23 mouse cellular contexts compared by ENCODE assay signal in the genomic region with DNA sequence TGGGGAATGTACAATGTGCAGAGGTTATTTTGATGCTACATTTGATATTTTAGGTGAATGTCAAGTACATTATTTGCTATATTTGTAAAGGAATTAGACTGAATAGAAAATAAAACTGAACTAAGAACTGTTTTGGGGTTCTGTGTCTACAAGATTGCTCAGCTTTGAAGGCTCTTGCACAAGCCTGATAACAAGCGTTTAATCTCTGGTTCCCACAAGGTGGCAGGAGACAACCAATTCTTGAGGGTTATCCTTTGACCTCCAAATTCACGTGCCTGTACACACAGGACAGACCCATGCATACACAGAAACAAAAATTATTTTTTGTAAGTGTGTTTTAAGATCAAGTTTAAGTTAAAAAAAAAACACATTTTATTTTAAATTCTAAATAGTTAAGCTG. TPM values are rescaled to one million over a fixed set of nuclear protein-coding genes. Genes with fewer than 3 reads are reported as not detected.
A peak's percentile ranks its signal among the peaks of the same experiment; 100 is the strongest.
DNase-seq lines count a peak whose midpoint lies in the region; ATAC-seq and TF ChIP-seq lines count a peak whose summit lies in the region.
"Had no signal": no experiment of that assay in that cellular context is flagged by ENCODE, and none has a peak within 500 bp of the region (broad histone marks: within the 10 kb centered on the region; RNA-seq: fewer than 3 reads in every experiment).

No protein-coding gene starts in this region.

- WGBS in kidney, postnatal 0 days = 66% methylated on average over 2 of the region's 2 CpGs
- 31% methylated on average over 2 of the region's 2 CpGs for WGBS in liver, postnatal 0 days (ENCODE audit: insufficient replicate concordance)
- WGBS in kidney, embryonic 14.5 days = 69% methylated on average over 2 of the region's 2 CpGs

- intact Hi-C loops in heart, postnatal 14 days (cut with DNase I) = no loop called here

- peak; percentile 34; the same call in 1 of the 2 replicates for TF ChIP-seq CTCF in kidney, postnatal 0 days (IDR thresholded peaks at IDR 0.05; ENCODE audit: low read depth)
- no peak for TF ChIP-seq CTCF in G1E (IDR thresholded peaks at IDR 0.05; ENCODE audit: low read depth, low read length)
- peak; percentile 33 for TF ChIP-seq CTCF in liver, postnatal 0 days (IDR thresholded peaks at IDR 0.05; ENCODE audit: low read depth)

- H3K36me3 ChIP-seq in kidney, postnatal 0 days (ENCODE audit: insufficient read depth, low read length) = peaks cover 63% of the 10 kb centered on the region
- H3K36me3 ChIP-seq in G1E (replicated peaks) = peaks cover 90% of the 10 kb centered on the region
- H3K36me3 ChIP-seq in liver, postnatal 0 days (replicated peaks; ENCODE audit: insufficient read depth, low read length) = peaks cover 69% of the 10 kb centered on the region
- H3K36me3 ChIP-seq in kidney, embryonic 14.5 days (ENCODE audit: control insufficient read depth, insufficient read depth, low read length) = peaks cover 82% of the 10 kb centered on the region

- H3K27me3 ChIP-seq in kidney, postnatal 0 days (ENCODE audit: insufficient read depth, low read length) = no peaks in the 10 kb centered on the region
- H3K27me3 ChIP-seq in G1E (ENCODE audit: insufficient read depth, low read length) = no peaks in the 10 kb centered on the region
- no peaks in the 10 kb centered on the region for H3K27me3 ChIP-seq in liver, postnatal 0 days (ENCODE audit: insufficient read depth, low read length)
- H3K27me3 ChIP-seq in kidney, embryonic 14.5 days (ENCODE audit: control insufficient read depth, insufficient read depth, low read length) = no peaks in the 10 kb centered on the region
- H3K27me3 ChIP-seq: heart, embryonic 15.5 days; kidney, embryonic 15.5 days; lung, embryonic 15.5 days; megakaryocyte, embryonic 14.5 days; neural tube, embryonic 13.5 days had no signal

- H3K4me1 ChIP-seq in kidney, postnatal 0 days (replicated peaks; ENCODE audit: insufficient read depth, low read length) = no peaks in the 10 kb centered on the region
- H3K4me1 ChIP-seq in G1E (ENCODE audit: insufficient read depth, low read depth, low read length) = peaks cover 8% of the 10 kb centered on the region; the same call in 1 of the 2 replicates
- no peaks in the 10 kb centered on the region for H3K4me1 ChIP-seq in liver, postnatal 0 days (ENCODE audit: insufficient read depth)
- no peaks in the 10 kb centered on the region for H3K4me1 ChIP-seq in kidney, embryonic 14.5 days (ENCODE audit: control insufficient read depth, insufficient read depth, low read length)
- H3K4me1 ChIP-seq: heart, embryonic 15.5 days; hindbrain, embryonic 10.5 days; kidney, embryonic 15.5 days; lung, embryonic 15.5 days; neural tube, embryonic 13.5 days had no signal

- H3K4me3 ChIP-seq in kidney, postnatal 0 days (replicated peaks; ENCODE audit: low read depth, low read length) = no peak overlapping the region
- H3K4me3 ChIP-seq in G1E (ENCODE audit: low read depth, low read length) = no peak overlapping the region
- H3K4me3 ChIP-seq in liver, postnatal 0 days (ENCODE audit: low read depth, low read length) = no peak overlapping the region
- H3K4me3 ChIP-seq in kidney, embryonic 14.5 days (ENCODE audit: low read length) = no peak overlapping the region
- H3K4me3 ChIP-seq: gastrocnemius, adult 2 months; heart, embryonic 15.5 days; hindbrain, embryonic 10.5 days; kidney, embryonic 15.5 days; left cerebral cortex, adult 2 months; lung, embryonic 15.5 days; megakaryocyte, embryonic 14.5 days; neural tube, embryonic 13.5 days had no signal

- no peaks in the 10 kb centered on the region for H3K9me3 ChIP-seq in kidney, postnatal 0 days (replicated peaks; ENCODE audit: low read length)
- no peaks in the 10 kb centered on the region for H3K9me3 ChIP-seq in G1E (replicated peaks)
- no peaks in the 10 kb centered on the region for H3K9me3 ChIP-seq in liver, postnatal 0 days (ENCODE audit: low read length)
- H3K9me3 ChIP-seq in kidney, embryonic 14.5 days (ENCODE audit: control insufficient read depth, low read length) = no peaks in the 10 kb centered on the region
- H3K9me3 ChIP-seq: heart, embryonic 15.5 days; hindbrain, embryonic 10.5 days; kidney, embryonic 15.5 days; lung, embryonic 15.5 days; megakaryocyte, embryonic 14.5 days; neural tube, embryonic 13.5 days had no signal

- H3K9ac ChIP-seq in kidney, postnatal 0 days (ENCODE audit: low read depth, low read length) = no peak overlapping the region
- H3K9ac ChIP-seq in liver, postnatal 0 days (replicated peaks) = 0 out of 2 replicates have a peak overlapping the region, but pooled peaks have one; percentile 6
- no peak overlapping the region for H3K9ac ChIP-seq in kidney, embryonic 14.5 days (ENCODE audit: low read depth, low read length)
- H3K9ac ChIP-seq: forebrain, postnatal 0 days; heart, embryonic 15.5 days; kidney, embryonic 15.5 days; lung, embryonic 15.5 days; neural tube, embryonic 13.5 days had no signal

- ATAC-seq in kidney, postnatal 0 days (replicated peaks; ENCODE audit: low FRiP score, low read depth) = no peak
- peak; percentile 57 for ATAC-seq in G1E (ENCODE audit: extremely low read depth, insufficient number of reproducible peaks, low FRiP score, poor library complexity, severe bottlenecking)
- ATAC-seq in common myeloid progenitor, adult 5-6 weeks (replicated peaks; ENCODE audit: low read depth, poor library complexity, severe bottlenecking) = peak; percentile 76
- ATAC-seq in liver, postnatal 0 days = peak; percentile 77
- no peak for ATAC-seq in kidney, embryonic 14.5 days (ENCODE audit: low FRiP score, low TSS enrichment)
- ATAC-seq: forebrain, postnatal 0 days; inflammation-experienced regulatory T-cells, adult 6 months had no signal

- no peak for DNase-seq in kidney, postnatal 0 days (ENCODE audit: low spot score)
- DNase-seq in kidney, postnatal 36 days = no peak
- no peak for DNase-seq in G1E (ENCODE audit: low spot score)
- no peak for DNase-seq in liver, postnatal 0 days
- DNase-seq in heart, postnatal 14 days = no peak
- DNase-seq: B cell, adult 2 months; cerebellum, adult 11 months; forebrain, postnatal 0 days; gastrocnemius, adult 2 months; heart, adult 18-20 months; right cerebral cortex, postnatal 25 days; thymus, postnatal 25 days had no signal

- peak; percentile 78; the same call in 1 of the 2 replicates for TF ChIP-seq EP300 in liver, postnatal 0 days (IDR thresholded peaks at IDR 0.05; ENCODE audit: low read depth)

- H3K27ac ChIP-seq in kidney, postnatal 0 days = no peak overlapping the region
- no peak overlapping the region for H3K27ac ChIP-seq in liver, postnatal 0 days (ENCODE audit: low read depth)
- no peak overlapping the region for H3K27ac ChIP-seq in kidney, embryonic 14.5 days (ENCODE audit: low read depth, low read length)
- H3K27ac ChIP-seq: gastrocnemius, adult 2 months; heart, embryonic 15.5 days; hindbrain, embryonic 10.5 days; kidney, embryonic 15.5 days; left cerebral cortex, adult 2 months; lung, embryonic 15.5 days; neural tube, embryonic 13.5 days had no signal

- H3K4me2 ChIP-seq in kidney, postnatal 0 days (ENCODE audit: low read length) = no peak overlapping the region
- no peak overlapping the region for H3K4me2 ChIP-seq in liver, postnatal 0 days (ENCODE audit: low read depth, low read length)
- no peak overlapping the region for H3K4me2 ChIP-seq in kidney, embryonic 14.5 days (replicated peaks; ENCODE audit: low read depth, low read length)
- H3K4me2 ChIP-seq: heart, embryonic 15.5 days; kidney, embryonic 15.5 days; lung, embryonic 15.5 days; neural tube, embryonic 13.5 days had no signal

RNA-seq across cellular contexts. Expression of gene Rnf20, which starts 8.1 kb away (rescaled TPM):
- polyA plus RNA-seq in kidney, postnatal 0 days (2015; fragmentation: Nextera tagmentation; extraction: Ambion mirVana) = 31.3 and 34.0 TPM in 2 replicates
- 95.7 and 111 TPM in 2 replicates for total RNA-seq in G1E (2014; fragmentation: Nextera tagmentation)
- total RNA-seq in G1E (2017) = 116 and 123 TPM in 2 replicates
- 33.6 and 35.2 TPM in 2 replicates for polyA plus RNA-seq in G1E (2012)
- 111 and 139 TPM in 2 replicates for total RNA-seq in common myeloid progenitor, adult 5-6 weeks (2017)
- polyA plus RNA-seq in liver, postnatal 0 days (2015; fragmentation: Nextera tagmentation; extraction: Ambion mirVana) = 9.4 and 11.8 TPM in 2 replicates
- 10 to 100 TPM; 36.9 to 37.1 TPM for total RNA-seq in heart, postnatal 14 days (2021)
- 39.1 and 61.1 TPM in 2 replicates for polyA plus RNA-seq in kidney, embryonic 14.5 days (2014; fragmentation: Nextera tagmentation; extraction: Ambion mirVana)

RNA-seq across cellular contexts. Expression of gene Ppp3r2, which starts 41.9 kb away (rescaled TPM):
- not detected in 2 replicates for polyA plus RNA-seq in kidney, postnatal 0 days (2015; fragmentation: Nextera tagmentation; extraction: Ambion mirVana)
- total RNA-seq in G1E (2014; fragmentation: Nextera tagmentation) (not detected in 2 replicates), G1E (2017) (0.05 and 0.06 TPM in 2 replicates)
- not detected in 2 replicates for polyA plus RNA-seq in G1E (2012)
- total RNA-seq in common myeloid progenitor, adult 5-6 weeks (2017) = not detected in 2 replicates
- polyA plus RNA-seq in liver, postnatal 0 days (2015; fragmentation: Nextera tagmentation; extraction: Ambion mirVana) = not detected in 2 replicates
- not detected for total RNA-seq in heart, postnatal 14 days (2021)
- polyA plus RNA-seq in kidney, embryonic 14.5 days (2014; fragmentation: Nextera tagmentation; extraction: Ambion mirVana) = not detected in 2 replicates
- total RNA-seq: gastrocnemius, adult 2 months; heart, adult 18-20 months had no signal
- polyA plus RNA-seq: embryonic facial prominence, embryonic 11.5 days; heart, embryonic 15.5 days; inflammation-experienced regulatory T-cells, adult 6 months; lung, embryonic 15.5 days had no signal

RNA-seq across cellular contexts. Expression of gene Tmem246, which starts 42.2 kb away (rescaled TPM):
- 29.6 and 30.1 TPM in 2 replicates for polyA plus RNA-seq in kidney, postnatal 0 days (2015; fragmentation: Nextera tagmentation; extraction: Ambion mirVana)
- total RNA-seq in G1E (2014; fragmentation: Nextera tagmentation) (19.0 and 30.1 TPM in 2 replicates), G1E (2017) (16.6 and 19.7 TPM in 2 replicates)
- 27.3 and 29.5 TPM in 2 replicates for polyA plus RNA-seq in G1E (2012)
- total RNA-seq in common myeloid progenitor, adult 5-6 weeks (2017) = 1.0 and 1.7 TPM in 2 replicates
- polyA plus RNA-seq in liver, postnatal 0 days (2015; fragmentation: Nextera tagmentation; extraction: Ambion mirVana) = 3.3 and 3.9 TPM in 2 replicates
- total RNA-seq in heart, postnatal 14 days (2021) = 10 to 100 TPM; 40.4 to 43.5 TPM
- 11.2 and 16.3 TPM in 2 replicates for polyA plus RNA-seq in kidney, embryonic 14.5 days (2014; fragmentation: Nextera tagmentation; extraction: Ambion mirVana)
- polyA plus RNA-seq: inflammation-experienced regulatory T-cells, adult 6 months had no signal

Comparison
In these comparisons a context has a peak if more than half of its experiments do, and no peak if none do; other contexts are left out.
1. ATAC-seq: peak in G1E (single experiment), common myeloid progenitor, adult 5-6 weeks (single experiment) and liver, postnatal 0 days (single experiment); none in kidney, postnatal 0 days (single experiment) and kidney, embryonic 14.5 days (single experiment).